Mouse (Mus musculus): ENCODE measurements around the gene Cldn9.

- no peak for TF ChIP-seq CTCF (IDR thresholded peaks at IDR 0.05; ENCODE audit: low read depth, low read length)
- TF ChIP-seq POLR2A (IDR thresholded peaks at IDR 0.05; ENCODE audit: insufficient read depth, low read length), result no peak
Measured at GRCm38 (mm10) chr17:23658450-23658849, 25.4 kb downstream of the Cldn9 start.

Measured in ES-Bruce4 (cell line).